Mouse (Mus musculus) stomach, postnatal 0 days (tissue): ENCODE data around the gene Nutf2.

Experiments used
- CTCF ChIP-seq: IDR thresholded peaks from 2 replicates; pipeline ENCODE4 v1.5.1; 2016; ENCODE audit warnings: antibody characterized with exemption, low read depth, mild to moderate bottlenecking, moderate library complexity
- EP300 ChIP-seq: optimal IDR thresholded peaks from 2 replicates; pipeline ENCODE3; 2016; ENCODE audit warnings: antibody characterized with exemption

DNA sequence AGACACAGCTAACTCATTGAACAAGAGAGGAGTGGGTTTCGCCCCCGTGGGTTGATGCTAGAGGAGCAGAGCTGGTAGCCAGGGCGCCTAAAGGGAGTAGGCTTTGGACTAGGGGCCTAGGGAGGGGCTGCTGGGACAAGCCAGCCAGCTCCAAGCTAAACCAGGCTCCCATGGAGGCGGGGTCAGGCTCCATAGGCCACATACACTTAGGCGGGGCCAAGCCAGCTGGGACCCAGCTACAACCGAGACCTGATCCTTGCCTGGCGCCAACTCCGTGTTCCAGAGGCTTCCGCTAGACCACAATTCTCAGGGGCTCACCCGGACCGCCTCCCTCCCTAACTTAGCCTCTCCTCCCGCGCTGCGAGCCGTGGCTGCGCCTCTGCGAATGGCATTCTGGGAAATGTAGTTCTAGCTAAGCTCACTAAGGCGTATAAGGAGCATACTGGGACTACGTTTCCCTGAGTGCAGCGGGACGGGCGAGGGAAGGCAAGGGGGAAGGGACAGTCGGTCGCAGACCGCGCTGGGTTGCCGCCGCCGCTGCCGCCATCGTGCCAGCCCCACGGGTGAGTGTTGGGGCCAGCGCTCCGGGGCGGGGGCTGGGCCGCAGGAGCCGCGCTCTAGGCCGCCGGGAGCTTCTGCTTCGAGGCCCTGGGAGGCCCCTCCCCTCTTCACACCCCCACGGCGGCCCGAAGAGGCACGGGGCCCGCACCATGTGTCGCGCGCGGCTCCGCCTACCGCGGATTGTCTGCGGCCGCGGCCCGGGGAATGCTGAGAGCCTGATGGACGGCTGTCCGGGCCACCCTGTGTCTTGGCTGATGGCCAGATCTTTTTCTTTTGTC is at the start of gene Nutf2:
- TF ChIP-seq CTCF (no peak), EP300 (no peak)
